Mouse (Mus musculus) gastrocnemius, postnatal 25 days (tissue): ENCODE results near the gene Csrp1. TPM values are rescaled to one million over a fixed set of nuclear protein-coding genes. Genes with fewer than 3 reads are reported as not detected.

ENCODE experiments used
- DNase-seq: peaks from one replicate; pipeline ENCODE4 v3.0.0; 2022
- total RNA-seq, 2 experiments: library from RNA; stranded (reverse); gene quantifications; 1 replicate in 1 of 2; 2 replicates in 1 of 2; pipeline ENCODE4 v1.2.3; 2021

Csrp1 gene
- total RNA-seq, 2 experiments from 2014 or later = 24.8 to 41.1 TPM

DNA sequence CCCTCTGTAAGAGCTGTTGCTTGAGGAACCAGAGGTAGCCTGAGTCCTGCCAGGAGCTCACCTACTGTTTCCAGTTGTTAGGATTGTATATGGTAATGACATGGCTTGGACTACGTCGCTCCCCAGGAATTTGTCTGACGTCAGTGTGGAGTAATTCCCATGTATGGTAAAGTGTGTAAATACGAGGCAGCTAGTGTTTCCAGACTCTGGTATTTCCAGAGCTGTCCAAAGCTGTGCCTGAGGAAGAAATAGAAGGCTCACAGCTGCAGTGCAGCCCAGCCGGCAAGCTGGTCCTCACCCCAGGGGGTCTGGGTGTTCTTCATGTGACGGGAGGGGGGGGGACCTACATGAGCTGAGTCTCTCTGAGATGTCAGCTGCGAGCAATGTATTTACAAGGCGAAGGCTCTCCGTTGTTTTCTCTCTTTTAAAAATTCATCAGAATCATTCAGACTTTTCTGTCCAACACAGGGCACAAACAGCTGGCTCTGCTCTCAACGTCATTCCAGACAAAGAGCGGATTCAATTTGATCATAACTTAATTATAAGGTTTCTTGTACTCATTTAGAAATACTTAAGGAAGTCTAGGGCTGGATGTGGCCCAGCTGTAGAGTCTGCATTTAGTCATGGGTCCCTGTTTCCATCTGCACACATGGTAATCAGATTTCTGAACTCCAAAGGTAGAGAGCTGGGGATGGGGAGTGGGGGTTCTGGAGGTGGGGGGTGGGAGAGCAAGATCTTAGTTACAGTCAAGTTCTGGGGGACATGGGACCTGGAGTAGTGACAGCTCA is 12.2 kb downstream of the Csrp1 start:
- DNase-seq = no peak

DNA sequence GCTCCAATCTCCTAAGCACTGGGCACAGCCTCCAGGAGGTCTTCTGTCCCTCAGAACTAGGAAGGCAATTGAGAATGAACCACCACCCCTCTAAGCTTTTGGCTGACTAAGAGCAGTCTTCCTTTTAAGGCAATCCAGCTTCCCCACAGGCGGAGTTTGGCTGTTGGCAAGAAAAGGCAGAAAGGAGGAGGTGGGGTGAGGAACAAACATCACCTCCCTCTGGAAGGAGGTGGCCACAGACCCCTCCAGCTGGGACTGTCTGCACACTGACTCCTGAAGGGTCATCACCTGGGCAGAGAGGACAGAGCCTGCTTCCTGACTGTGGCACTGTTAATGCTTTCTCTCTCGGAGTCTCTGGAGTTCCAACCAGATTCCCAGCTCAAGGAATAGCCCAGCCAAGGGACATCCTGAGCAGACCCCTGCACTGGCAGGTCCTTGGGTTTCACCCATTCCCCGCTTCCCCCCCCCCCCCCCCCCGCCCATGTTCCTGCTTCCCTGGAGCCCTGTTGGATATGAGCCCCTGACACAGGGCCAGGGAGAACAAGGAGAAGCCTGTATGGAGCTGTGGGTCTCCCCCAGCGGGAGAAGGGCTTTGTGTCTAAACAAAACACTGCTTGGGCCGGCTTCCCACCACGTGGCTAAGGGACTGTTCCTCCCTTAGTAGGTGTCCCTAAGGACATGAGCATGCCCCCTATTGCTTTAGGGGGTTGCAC is 14.5 kb downstream of the Csrp1 start:
- DNase-seq = no peak

DNA sequence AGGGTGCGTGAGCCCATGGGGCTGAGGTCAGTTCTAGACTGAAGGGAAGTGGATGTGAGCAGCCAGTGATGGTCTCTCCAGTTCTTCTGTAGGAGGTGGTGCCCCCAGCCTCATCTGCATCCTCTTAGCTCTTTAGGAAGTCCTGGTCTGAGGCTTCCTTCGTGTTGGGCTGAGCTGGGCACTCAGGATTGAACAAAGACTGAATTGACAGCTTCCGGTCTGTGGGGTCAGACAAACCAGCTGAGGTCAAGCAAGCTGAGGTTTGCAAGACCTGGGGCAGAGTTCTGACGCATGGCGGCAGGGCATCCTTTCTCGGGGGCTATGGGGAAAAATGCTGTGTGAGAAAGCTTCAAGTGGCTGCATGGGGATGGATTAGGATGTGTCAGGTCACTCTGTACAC is 15.6 kb downstream of the Csrp1 start:
- DNase-seq = no peak

DNA sequence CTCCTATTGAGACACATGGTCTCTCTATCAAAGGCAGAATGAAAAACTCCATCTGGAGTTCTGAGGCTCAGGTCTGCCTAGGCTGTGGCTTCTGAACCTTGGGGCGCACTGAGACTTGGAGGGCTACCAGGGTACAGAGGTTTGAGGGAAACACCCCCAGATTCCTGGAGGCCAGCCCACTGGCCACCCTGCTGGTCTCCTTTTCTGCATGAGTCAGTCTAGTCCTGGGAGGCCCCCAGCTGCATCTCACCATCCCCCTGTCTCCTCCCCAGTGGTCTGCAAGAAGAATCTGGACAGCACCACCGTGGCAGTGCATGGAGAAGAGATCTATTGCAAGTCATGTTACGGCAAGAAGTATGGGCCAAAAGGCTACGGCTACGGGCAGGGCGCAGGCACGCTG is 25.1 kb downstream of the Csrp1 start:
- no peak for DNase-seq

DNA sequence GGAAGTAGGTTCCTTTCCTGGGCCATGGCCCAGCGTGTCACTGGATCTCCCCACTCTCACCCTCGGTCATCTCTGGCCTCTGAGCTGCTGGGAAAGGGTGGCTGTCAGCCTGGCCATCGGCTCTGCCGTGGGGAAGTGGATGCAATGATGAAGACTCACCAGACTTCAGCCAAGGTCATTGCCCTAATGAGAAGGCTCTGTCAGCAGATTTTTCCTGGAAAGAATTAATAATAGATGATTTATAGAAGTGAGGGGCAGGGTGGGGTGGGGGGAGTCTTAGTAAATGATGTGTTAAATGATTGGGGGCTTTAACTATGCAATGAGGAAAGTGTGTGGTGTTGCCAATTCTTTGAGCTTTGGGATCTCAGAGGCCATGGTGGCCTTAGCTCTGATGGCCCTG is 26.4 kb downstream of the Csrp1 start:
- DNase-seq = no peak

DNA sequence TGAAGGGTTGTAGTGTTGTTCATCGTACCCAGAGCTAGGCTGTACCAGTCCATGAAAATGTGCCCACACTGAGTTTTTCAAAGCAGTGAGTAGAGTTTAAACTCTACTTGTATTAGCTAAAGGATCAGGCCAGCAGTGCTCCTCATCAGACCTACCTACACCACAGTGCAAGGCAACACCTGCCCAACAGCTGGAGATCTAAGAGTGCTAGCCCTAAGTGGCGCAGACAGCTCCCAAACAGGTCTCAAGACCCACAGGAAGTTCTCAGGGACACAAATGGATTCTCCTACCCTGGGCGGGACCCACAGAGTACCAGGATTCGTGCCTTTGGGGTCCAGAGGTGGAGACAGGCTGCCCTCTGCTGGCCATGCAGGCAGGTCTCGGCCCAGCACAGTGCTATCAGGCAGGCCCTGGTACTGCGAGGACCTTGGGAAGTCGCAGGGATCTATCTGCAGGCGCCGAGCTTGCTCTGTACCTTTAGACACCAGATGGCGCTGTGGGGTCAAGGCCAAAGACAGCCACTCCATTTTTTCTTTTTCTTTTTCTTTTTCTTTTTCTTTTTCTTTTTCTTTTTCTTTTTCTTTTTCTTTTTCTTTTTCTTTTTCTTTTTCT is 33.0 kb downstream of the Csrp1 start:
- DNase-seq = peak; percentile 87

DNA sequence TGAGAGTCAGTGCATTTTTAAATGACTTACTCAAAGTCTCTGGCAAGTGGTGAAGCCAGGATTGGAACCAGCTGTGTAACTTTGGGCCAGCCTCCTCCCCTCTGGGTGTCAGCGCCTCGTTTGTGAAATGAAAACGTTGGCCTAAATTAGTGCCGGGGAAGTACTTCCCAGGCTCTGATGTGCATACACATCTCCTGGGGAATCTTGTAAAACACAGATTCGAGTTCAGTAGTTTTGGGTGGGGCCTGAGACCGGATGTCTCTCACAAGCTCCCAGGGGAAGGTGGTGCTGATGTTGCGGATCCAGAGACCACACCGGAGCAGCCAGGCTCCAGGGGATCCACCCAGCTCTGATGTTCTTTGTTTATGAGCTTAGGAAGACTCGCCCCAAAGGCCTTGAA is 35.4 kb downstream of the Csrp1 start:
- peak; percentile 74 for DNase-seq

DNA sequence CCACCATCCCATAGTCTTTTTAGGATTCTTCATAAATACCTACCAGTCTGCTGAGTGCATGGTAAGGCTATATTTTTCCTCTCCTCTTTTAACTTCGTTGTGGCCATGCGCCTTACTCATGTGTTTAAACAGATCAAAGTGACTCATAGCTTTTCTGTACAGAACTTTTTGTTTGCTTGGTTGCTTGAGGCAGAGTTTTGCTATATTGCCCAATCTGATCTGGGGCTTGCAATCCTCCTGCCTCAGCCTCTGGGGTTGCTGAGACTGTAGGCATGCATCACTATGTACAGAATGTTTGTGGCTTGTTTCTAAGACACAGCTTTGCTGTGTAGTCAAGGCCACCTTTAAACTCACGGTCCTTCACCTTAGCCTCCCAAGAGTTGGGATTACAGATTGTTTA is 36.1 kb downstream of the Csrp1 start:
- no peak for DNase-seq

DNA sequence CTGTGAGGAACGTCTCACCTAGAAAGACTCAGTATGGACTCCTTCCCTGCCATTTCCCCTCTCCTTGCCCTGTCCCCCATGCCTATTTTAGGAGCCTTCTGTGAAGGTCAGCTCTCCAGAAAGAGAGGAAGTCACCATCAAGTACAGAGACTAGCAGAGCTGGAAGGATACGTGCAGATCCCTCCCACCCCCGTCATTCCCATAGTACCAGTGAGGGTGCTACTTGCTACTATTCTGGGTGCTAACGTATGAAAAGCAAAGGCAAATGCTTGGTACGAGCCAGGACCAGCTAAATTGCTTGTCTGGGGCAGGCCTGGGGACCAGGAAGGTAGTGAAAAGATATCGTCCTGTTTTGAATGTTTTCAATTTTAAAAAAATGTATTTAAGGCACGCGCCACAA is 37.4 kb downstream of the Csrp1 start:
- no peak for DNase-seq

DNA sequence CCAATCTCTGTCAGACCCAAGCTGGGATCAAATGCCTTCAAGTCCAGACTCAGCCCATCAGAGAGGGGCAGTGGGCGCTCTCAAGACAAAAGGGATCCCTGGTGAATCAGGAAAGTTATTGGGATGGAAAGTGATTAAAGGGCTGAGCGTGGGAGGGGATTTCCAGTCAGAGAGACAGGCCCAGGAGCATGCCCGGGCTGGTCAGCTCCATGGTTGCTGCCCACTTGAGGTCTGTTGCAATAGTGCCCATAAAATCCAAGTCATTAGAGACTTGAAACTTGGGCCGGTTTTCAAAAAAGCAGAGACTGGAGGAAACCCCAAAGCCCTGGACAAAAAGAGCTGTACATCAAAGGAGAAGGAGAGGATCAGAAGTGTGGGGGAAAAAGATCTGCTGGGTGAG is 39.8 kb downstream of the Csrp1 start:
- DNase-seq = no peak

DNA sequence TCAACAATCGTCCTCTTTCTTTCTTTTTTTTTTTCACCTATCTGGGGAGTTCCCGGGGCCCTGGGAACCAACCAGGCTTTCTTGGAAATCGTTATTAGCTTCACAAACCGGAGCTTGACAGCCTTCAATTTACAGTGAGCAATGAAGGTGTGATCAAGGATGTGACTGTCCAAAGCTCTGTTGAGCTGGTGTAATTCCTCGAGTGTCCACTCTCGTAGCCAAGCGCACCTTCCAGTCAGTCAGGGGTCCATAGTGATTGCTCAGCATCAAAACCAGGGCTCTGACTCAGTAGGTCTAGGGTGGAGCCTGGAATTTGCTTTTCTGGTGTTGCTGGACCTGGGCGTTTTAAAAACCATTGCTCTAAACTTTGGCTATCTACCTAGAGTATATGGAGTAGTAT is 40.4 kb downstream of the Csrp1 start:
- no peak for DNase-seq

DNA sequence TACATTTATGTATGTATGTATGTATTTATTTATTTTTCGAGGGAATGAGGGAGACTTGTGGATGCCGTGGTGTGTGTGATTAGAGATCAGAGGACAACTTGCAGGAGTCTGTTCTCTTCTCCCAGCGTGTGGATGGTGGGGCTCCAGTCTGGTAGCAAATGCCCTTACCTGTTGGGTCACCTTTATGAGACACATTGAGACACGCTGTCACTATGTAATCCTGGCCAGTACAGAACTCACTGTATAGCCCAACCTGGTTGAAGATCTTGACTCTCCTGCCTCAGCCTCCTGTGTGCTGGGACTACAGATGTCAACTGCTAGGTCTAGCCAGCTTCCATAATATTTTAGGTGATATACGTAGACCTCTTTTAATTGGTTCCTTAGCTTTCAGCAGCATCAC is 41.9 kb downstream of the Csrp1 start:
- DNase-seq = no peak

DNA sequence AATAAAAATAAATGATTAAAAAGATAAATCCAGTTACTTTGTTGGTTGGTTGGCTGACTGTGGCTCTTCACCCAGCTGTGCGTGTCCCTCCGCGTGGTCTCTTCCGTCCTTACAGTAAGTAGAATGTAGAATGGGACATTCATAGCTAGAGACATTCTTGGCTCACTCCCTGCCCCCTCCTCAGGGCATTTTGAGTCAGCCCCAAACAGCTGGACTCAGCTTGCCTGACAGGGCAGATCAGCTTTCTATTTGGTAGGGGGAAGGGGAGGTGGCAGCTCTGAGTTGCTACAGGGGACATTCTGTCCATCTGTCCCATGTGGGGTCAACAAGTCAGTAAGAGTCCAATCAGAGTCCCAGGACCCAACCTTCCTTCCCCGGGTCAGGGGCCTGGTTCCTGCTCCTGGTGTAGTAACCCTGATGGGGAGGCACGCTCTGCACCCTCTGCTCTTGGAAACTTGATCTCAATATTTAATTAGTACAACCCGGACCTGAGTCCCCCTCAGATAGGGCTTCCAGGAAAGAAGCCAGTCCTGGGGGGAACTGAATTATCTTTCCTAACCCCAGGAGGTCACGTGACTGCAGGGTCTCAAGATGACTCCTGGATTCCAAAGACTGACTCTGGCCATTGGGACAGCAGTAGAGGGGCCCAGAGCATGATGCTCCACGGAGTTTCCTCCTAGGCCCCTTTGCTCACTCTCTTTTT is 43.8 kb downstream of the Csrp1 start:
- DNase-seq = peak; percentile 68

DNA sequence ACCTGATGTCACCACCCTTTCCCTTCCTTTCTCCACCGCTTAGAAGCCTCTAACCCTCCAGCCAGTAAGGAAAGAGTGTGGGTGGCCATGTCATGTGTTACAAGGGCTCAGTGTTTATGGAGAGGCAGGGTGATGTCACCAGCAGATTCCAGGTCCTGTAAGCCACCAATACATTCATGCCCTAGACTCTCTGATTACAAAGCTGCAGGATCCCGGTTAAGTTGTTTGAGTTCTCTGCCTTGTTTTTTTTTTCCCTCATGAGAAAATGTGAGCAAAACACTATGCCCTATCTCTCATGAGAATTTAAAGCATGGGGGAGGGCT is 44.3 kb downstream of the Csrp1 start:
- no peak for DNase-seq

DNA sequence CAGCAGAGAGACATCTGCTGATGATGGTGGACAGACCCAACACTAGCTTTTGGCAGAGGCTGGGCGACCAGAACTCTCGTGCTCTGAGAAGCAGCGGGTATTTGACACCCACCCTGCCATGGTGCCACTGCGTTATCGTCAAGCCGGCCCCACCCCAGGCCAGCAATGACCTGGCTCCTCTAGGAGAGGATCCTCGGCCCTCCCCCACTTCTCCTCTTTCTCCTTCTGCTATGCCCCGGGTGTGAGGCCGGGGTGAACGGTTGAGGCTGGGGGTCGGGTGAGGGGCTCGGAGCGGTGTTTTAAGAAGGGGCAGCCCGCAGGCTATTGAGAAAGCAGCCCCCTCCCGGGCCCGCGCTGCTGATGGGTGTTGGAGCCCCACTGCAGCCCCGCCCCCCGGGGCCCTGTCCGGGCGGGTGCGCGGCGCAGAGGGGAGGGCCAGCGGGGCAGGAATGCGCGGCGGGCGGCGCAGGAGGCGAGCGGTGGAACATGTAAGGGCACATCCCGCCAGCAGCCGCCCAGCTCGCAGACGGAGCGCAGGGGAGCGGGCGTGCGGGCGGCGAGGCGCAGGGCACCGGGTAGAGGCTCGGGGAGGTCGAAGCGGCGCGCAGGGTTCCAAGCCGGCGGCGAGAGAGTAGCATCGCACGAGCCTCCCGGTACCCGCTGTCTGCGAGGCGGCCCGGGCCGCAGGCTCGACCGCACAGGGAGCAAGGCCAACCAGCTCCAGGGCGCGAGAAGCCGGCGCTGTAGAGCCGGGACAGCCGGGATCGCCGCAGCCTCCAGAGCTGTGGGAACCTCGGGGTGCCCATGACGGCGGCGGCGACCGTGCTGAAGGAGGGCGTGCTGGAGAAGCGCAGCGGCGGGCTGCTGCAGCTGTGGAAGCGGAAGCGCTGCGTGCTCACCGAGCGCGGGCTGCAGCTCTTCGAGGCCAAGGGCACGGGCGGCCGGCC is 46.1 kb downstream of the Csrp1 start, which contains the start of gene Phlda3:
Gene Phlda3, plus strand, starts transcription at position 475 of the 947 bp plus-strand sequence.
- DNase-seq = peak; percentile 87

DNA sequence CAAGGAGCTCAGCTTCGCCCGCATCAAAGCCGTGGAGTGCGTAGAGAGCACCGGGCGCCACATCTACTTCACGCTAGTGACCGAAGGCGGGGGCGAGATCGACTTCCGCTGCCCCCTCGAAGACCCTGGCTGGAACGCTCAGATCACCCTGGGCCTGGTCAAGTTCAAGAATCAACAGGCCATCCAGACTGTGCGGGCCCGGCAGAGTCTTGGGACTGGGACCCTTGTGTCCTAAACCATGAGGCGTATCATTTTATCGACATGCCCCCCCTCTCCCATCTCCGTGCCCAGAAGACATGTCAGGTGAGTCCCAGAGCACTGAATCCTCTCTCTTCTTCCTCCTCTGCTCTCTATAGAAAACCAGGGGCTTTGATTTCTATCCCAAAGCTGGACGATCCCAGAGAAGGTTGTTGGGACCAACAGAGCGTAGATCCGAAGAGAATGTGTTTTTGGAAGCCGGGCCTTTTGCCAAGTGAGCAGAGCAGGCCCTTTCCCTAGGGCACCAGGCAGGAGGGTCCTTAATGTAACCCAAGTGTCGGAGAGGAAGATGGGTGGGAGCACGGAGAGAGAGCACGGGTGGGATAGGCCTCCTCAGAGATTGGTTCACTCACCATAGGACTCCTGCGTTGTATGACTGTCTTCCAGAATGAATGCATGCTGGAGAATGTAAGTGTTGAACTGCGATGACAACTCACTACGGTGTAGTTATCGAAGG is 46.9 kb downstream of the Csrp1 start:
- DNase-seq = no peak

DNA sequence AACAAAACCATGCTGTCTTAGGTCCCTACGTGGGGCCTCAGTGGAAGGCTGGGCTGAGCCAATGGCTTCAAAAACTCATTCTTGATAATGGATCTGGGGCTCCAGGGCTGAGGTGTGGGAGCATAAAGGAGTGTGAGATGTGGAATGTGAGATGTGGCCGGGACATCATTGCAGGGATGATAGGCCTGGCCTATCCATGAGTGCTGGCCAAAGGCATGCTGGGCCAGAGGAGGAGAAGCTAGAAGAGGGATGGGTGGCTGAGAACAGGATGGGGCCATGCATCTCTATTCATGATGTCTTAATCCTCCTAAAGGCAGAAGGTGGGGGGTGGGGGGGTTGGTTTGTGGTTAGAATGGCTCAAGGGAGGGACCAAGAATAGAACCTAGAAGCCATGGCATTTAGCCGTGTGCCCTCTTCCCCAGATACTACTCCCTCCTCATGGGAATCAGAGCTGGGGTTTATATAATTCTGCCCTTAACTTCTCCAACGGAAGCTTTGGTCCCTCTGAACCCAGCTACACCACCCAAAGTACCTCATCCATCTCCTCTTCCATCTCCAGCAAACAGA is 47.5 kb downstream of the Csrp1 start:
- DNase-seq = peak; percentile 34

DNA sequence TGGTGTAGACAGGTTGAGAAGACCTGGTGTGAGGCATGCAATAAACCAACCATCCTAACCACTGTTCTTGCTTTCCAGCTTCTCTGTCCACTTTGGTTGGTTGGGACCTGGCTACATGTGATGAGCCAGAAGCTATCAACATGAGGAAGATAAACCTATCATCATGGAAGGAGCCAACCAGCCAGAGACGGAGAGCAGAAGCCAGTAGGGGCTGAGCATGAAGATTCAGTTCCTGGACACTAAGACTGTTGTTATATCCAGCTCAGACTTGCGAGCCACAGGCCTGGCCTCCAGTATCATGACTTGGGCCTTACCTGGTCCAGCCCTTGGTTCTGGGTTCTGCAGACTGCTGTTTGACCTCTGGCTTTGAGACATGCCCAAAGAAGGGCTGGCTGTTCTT is 48.5 kb downstream of the Csrp1 start:
- DNase-seq = no peak

DNA sequence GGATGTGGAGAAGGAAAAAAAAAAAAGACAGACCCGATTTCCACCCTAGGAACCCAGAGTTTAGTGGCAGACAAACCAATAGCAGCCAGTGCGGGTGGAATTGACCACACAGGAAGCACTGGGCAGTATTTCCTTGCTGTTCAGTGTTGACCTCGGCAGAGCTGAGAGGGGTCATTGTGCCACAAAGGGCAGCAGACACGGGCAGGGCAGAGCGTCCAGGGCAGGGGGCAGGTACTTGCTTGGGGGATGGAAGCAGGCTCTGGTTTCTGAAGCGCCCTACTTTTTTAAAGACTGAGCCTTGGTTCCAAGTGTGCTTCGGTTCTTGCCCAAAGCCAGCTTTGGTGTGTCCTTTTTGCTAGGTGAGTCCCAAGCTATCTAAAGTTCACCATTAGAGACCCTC is 50.4 kb downstream of the Csrp1 start:
- DNase-seq = no peak

DNA sequence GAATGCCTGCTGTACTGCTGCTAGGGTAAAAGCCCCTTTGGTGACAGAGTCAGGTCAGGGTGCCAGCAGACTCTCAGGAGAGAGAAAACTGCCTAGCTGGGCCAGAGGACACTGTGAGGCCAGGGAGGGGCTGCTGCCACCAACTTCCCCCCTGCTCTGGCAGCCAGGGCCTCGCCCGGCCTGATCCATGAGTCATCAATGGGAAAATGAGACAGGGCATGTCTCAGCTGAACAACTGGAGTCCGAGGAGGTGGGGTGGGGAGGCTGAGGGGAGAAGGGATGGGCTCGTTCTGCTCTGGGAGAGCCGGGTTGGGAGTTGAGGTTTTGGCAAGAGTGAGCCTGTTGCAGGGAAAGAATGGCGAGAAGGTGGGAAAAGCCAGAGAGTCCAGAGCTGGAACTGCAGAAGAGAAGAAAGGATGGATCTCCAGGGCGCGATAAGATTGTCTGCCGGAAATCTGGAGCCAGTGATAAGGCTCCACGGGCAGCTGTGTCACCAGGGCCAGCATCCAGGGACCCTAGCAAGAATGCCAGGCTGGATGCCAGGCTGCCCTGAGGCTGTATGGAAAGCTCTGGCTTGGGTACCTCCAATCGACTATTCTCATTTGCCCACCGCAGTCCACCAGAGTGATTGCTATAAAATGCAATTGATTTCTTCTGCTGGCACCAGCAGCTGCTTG is 51.2 kb downstream of the Csrp1 start:
- DNase-seq = peak; percentile 81
